Mouse (Mus musculus) heart, postnatal 0 days (tissue): ENCODE results near the gene Olfr481. TPM values are rescaled to one million over a fixed set of nuclear protein-coding genes. Genes with fewer than 3 reads are reported as not detected.

Source experiments
- ATAC-seq: fragments of 200-750 bp; cut with Nextera tagmentation; 2 replicates; pipeline ENCODE4 v1.8.0; 2017; ENCODE audit warnings: low read depth, moderate number of reproducible peaks, moderate library complexity; ENCODE audit not compliant: insufficient read depth
- DNase-seq: peaks from one replicate; pipeline ENCODE4 v3.0.0-alpha.2; 2016; ENCODE audit warnings: low spot score
- H3K27ac ChIP-seq: fragments of 300-500 bp; sonication (generic); 2 replicates; pipeline ENCODE4 v1.5.1; 2014; ENCODE audit warnings: low read depth, mild to moderate bottlenecking
- H3K27me3 ChIP-seq: fragments of 300-500 bp; sonication (generic); 2 replicates; pipeline ENCODE4 v1.6.1; 2014; ENCODE audit warnings: low read length, mixed read lengths; ENCODE audit not compliant: control insufficient read depth, insufficient read depth
- H3K36me3 ChIP-seq: fragments of 300-500 bp; sonication (generic); replicated peaks from 2 replicates; pipeline ENCODE4 v1.6.1; 2014; ENCODE audit warnings: low read length, mixed read lengths; ENCODE audit not compliant: control insufficient read depth, insufficient read depth
- H3K4me1 ChIP-seq: fragments of 300-500 bp; sonication (generic); 2 replicates; pipeline ENCODE4 v1.6.1; 2014; ENCODE audit warnings: antibody characterized with exemption; ENCODE audit not compliant: control insufficient read depth, insufficient read depth
- H3K4me2 ChIP-seq: fragments of 300-500 bp; sonication (generic); 2 replicates; pipeline ENCODE4 v1.6.1; 2014; ENCODE audit warnings: low read depth, mild to moderate bottlenecking, low read length, moderate library complexity
- H3K4me3 ChIP-seq: fragments of 300-500 bp; sonication (generic); 2 replicates; pipeline ENCODE4 v1.5.1; 2014; ENCODE audit warnings: low read depth, low read length
- H3K9ac ChIP-seq: fragments of 300-500 bp; sonication (generic); replicated peaks from 2 replicates; pipeline ENCODE4 v1.6.1; 2014; ENCODE audit warnings: low read depth, low read length, mixed read lengths
- H3K9me3 ChIP-seq: fragments of 300-500 bp; sonication (generic); replicated peaks from 2 replicates; pipeline ENCODE4 v1.6.1; 2016; ENCODE audit warnings: low read length; ENCODE audit not compliant: control insufficient read depth
- CTCF ChIP-seq: IDR thresholded peaks from 2 replicates; pipeline ENCODE4 v1.5.1; 2016; ENCODE audit warnings: antibody characterized with exemption, control low read depth, low read depth
- EP300 ChIP-seq: IDR thresholded peaks from 2 replicates; pipeline ENCODE4 v1.6.1; 2016; ENCODE audit warnings: antibody characterized with exemption, low read depth
- whole genome bisulfite sequencing: fragments of 180-500 bp; shearing (Covaris S2); extraction: QIAGEN DNeasy Blood & Tissue Kit; methylation state at CpG from one replicate; pipeline ENCODE4 v1.1.7; 2014; 5-methylcytosine and 5-hydroxymethylcytosine counted together
- polyA plus RNA-seq: library from polyadenylated mRNA; unstranded; fragments of >200 nt; fragmentation: Nextera tagmentation; extraction: Ambion mirVana; gene quantifications from 2 replicates; pipeline ENCODE4 v1.2.1, GENCODE M21; 2015
- total RNA-seq: library from RNA; depleted of rRNA; stranded (reverse); fragments of >200 nt; gene quantifications from 2 replicates; pipeline ENCODE4 v1.2.3, GENCODE M21; 2014; ENCODE audit warnings: low replicate concordance; rRNA removed

Olfr481 gene
- total and polyA plus RNA-seq, 2 experiments from 2014 or later, result not detected

GRCm38 (mm10) chr7:108120681-108121080, 41.0 kb downstream of the Olfr481 start:
- no peak overlapping the region for H3K4me2 ChIP-seq
- H3K4me3 ChIP-seq, result no peak overlapping the region
- WGBS, result 4% methylated on average over 1 of the region's 1 CpGs
- no peaks in the 10 kb centered on the region for H3K4me1 ChIP-seq
- H3K9me3 ChIP-seq, result no peaks in the 10 kb centered on the region
- DNase-seq (no peak), ATAC-seq (no peak)
- H3K9ac ChIP-seq, result no peak overlapping the region
- TF ChIP-seq EP300 (no peak), CTCF (no peak)
- no peaks in the 10 kb centered on the region for H3K36me3 ChIP-seq
- H3K27me3 ChIP-seq, result no peaks in the 10 kb centered on the region
- no peak overlapping the region for H3K27ac ChIP-seq

GRCm38 (mm10) chr7:108121416-108121815, 41.8 kb downstream of the Olfr481 start:
- H3K27me3 ChIP-seq, result no peaks in the 10 kb centered on the region
- H3K36me3 ChIP-seq, result no peaks in the 10 kb centered on the region
- H3K9ac ChIP-seq, result no peak overlapping the region
- H3K4me2 ChIP-seq, result no peak overlapping the region
- no peak for DNase-seq
- ATAC-seq, result no peak
- H3K9me3 ChIP-seq, result no peaks in the 10 kb centered on the region
- WGBS, result 29% methylated on average over 1 of the region's 1 CpGs
- no peak overlapping the region for H3K27ac ChIP-seq
- no peak overlapping the region for H3K4me3 ChIP-seq
- H3K4me1 ChIP-seq, result no peaks in the 10 kb centered on the region
- TF ChIP-seq CTCF, result no peak
- TF ChIP-seq EP300, result no peak

GRCm38 (mm10) chr7:108127349-108127748, 47.7 kb downstream of the Olfr481 start, which contains the start of gene Olfr484:
Gene Olfr484 (minus strand): TSS chr7:108127449.
- H3K27me3 ChIP-seq, result no peaks in the 10 kb centered on the region
- no peak within 1 kb of the TSS for H3K9ac ChIP-seq
- no peak for TF ChIP-seq CTCF
- no peak for TF ChIP-seq EP300
- no peaks in the 10 kb centered on the region for H3K9me3 ChIP-seq
- DNase-seq (no peak), ATAC-seq (no peak)
- H3K4me1 ChIP-seq, result no peaks in the 10 kb centered on the region
- H3K27ac ChIP-seq, result no peak within 1 kb of the TSS
- no peak within 1 kb of the TSS for H3K4me2 ChIP-seq
- H3K36me3 ChIP-seq, result no peaks in the 10 kb centered on the region
- no peak within 1 kb of the TSS for H3K4me3 ChIP-seq

Other genes with a start within 250 kb of the Olfr481 start
- gene Olfr470, start 232.4 kb upstream of the Olfr481 start, total RNA-seq, result not detected in 2 replicates
- not detected in 2 replicates for gene Olfr470, start 232.4 kb upstream of the Olfr481 start, polyA plus RNA-seq
- gene Olfr472, start 182.0 kb upstream of the Olfr481 start, total RNA-seq, result not detected in 2 replicates
- not detected in 2 replicates for gene Olfr472, start 182.0 kb upstream of the Olfr481 start, polyA plus RNA-seq
- gene Olfr473, start 149.4 kb upstream of the Olfr481 start, total RNA-seq, result not detected in 2 replicates
- not detected in 2 replicates for gene Olfr473, start 149.4 kb upstream of the Olfr481 start, polyA plus RNA-seq
- gene Olfr474, start 125.2 kb upstream of the Olfr481 start, total RNA-seq, result not detected in 2 replicates
- gene Olfr474, start 125.2 kb upstream of the Olfr481 start, polyA plus RNA-seq, result not detected in 2 replicates
- not detected in 2 replicates for gene Olfr476, start 115.1 kb upstream of the Olfr481 start, total RNA-seq
- gene Olfr476, start 115.1 kb upstream of the Olfr481 start, polyA plus RNA-seq, result not detected in 2 replicates
- not detected in 2 replicates for gene Olfr477, start 93.2 kb upstream of the Olfr481 start, total RNA-seq
- gene Olfr477, start 93.2 kb upstream of the Olfr481 start, polyA plus RNA-seq, result not detected in 2 replicates
- gene Olfr478, start 45.9 kb upstream of the Olfr481 start, total RNA-seq, result not detected in 2 replicates
- gene Olfr478, start 45.9 kb upstream of the Olfr481 start, polyA plus RNA-seq, result not detected in 2 replicates
- not detected in 2 replicates for gene Olfr479, start 29.2 kb upstream of the Olfr481 start, total RNA-seq
- not detected in 2 replicates for gene Olfr479, start 29.2 kb upstream of the Olfr481 start, polyA plus RNA-seq
- gene Olfr480, start 12.5 kb upstream of the Olfr481 start, total RNA-seq, result not detected in 2 replicates
- not detected in 2 replicates for gene Olfr480, start 12.5 kb upstream of the Olfr481 start, polyA plus RNA-seq
- gene Olfr482, start 17.7 kb downstream of the Olfr481 start, total RNA-seq, result not detected in 2 replicates
- 0.05 TPM in 1 of 2 replicates, not detected in the other for gene Olfr482, start 17.7 kb downstream of the Olfr481 start, polyA plus RNA-seq
- gene Olfr483, start 21.0 kb downstream of the Olfr481 start, total RNA-seq, result not detected in 2 replicates
- not detected in 2 replicates for gene Olfr483, start 21.0 kb downstream of the Olfr481 start, polyA plus RNA-seq
- not detected in 2 replicates for gene Olfr484, start 47.6 kb downstream of the Olfr481 start, total RNA-seq
- not detected in 2 replicates for gene Olfr484, start 47.6 kb downstream of the Olfr481 start, polyA plus RNA-seq
- not detected in 2 replicates for gene Olfr485, start 80.0 kb downstream of the Olfr481 start, total RNA-seq
- gene Olfr485, start 80.0 kb downstream of the Olfr481 start, polyA plus RNA-seq, result not detected in 2 replicates
- gene Olfr486, start 92.9 kb downstream of the Olfr481 start, total RNA-seq, result not detected in 2 replicates
- not detected in 2 replicates for gene Olfr486, start 92.9 kb downstream of the Olfr481 start, polyA plus RNA-seq
- not detected in 2 replicates for gene Olfr487, start 134.8 kb downstream of the Olfr481 start, total RNA-seq
- gene Olfr487, start 134.8 kb downstream of the Olfr481 start, polyA plus RNA-seq, result not detected in 2 replicates
- not detected in 2 replicates for gene Olfr488, start 178.5 kb downstream of the Olfr481 start, total RNA-seq
- not detected in 2 replicates for gene Olfr488, start 178.5 kb downstream of the Olfr481 start, polyA plus RNA-seq
- not detected in 2 replicates for gene Olfr490, start 209.1 kb downstream of the Olfr481 start, total RNA-seq
- not detected in 2 replicates for gene Olfr490, start 209.1 kb downstream of the Olfr481 start, polyA plus RNA-seq
- not detected in 2 replicates for gene Olfr491, start 233.6 kb downstream of the Olfr481 start, total RNA-seq
- gene Olfr491, start 233.6 kb downstream of the Olfr481 start, polyA plus RNA-seq, result not detected in 2 replicates
- not detected in 2 replicates for gene Olfr492, start 243.8 kb downstream of the Olfr481 start, total RNA-seq
- not detected in 2 replicates for gene Olfr492, start 243.8 kb downstream of the Olfr481 start, polyA plus RNA-seq